Mouse (Mus musculus) forebrain, embryonic 14.5 days (tissue): ENCODE measurements at regions not wholly inside any gene's neighbourhood (a gene's known extent, or its start where the extent isn't known, plus 50 kb on each side); places are given as distances from the start of the nearest gene placed in this dataset.

Experiments used
- ATAC-seq: fragments of 200-750 bp; cut with Nextera tagmentation; 2 replicates; pipeline ENCODE4 v1.8.0; 2017; ENCODE audit warnings: mild to moderate bottlenecking, moderate library complexity
- DNase-seq: peaks from one replicate; pipeline ENCODE4 v3.0.0-alpha.2; 2015; ENCODE audit warnings: low spot score
- H3K27ac ChIP-seq: fragments of 300-500 bp; sonication (generic); 2 replicates; pipeline ENCODE4 v1.5.1; 2014; ENCODE audit warnings: low read depth, mild to moderate bottlenecking, control low read depth, low read length, moderate library complexity
- H3K27me3 ChIP-seq: fragments of 300-500 bp; sonication (generic); replicated peaks from 2 replicates; pipeline ENCODE4 v1.6.1; 2014; ENCODE audit warnings: low read length, control low read depth, mixed read lengths; ENCODE audit not compliant: control insufficient read depth, insufficient read depth
- H3K36me3 ChIP-seq: fragments of 300-500 bp; sonication (generic); 2 replicates; pipeline ENCODE4 v1.6.1; 2014; ENCODE audit warnings: low read length, control low read depth; ENCODE audit not compliant: control insufficient read depth, insufficient read depth
- H3K4me1 ChIP-seq: fragments of 300-500 bp; sonication (generic); 2 replicates; pipeline ENCODE4 v1.6.1; 2014; ENCODE audit warnings: antibody characterized with exemption, low read length, control low read depth; ENCODE audit not compliant: control insufficient read depth, insufficient read depth
- H3K4me2 ChIP-seq: fragments of 300-500 bp; sonication (generic); 2 replicates; pipeline ENCODE4 v1.6.1; 2014; ENCODE audit warnings: mild to moderate bottlenecking, control low read depth, low read length
- H3K4me3 ChIP-seq: fragments of 300-500 bp; sonication (generic); 2 replicates; pipeline ENCODE4 v1.5.1; 2014; ENCODE audit warnings: low read depth, low read length, control low read depth
- H3K9ac ChIP-seq: fragments of 300-500 bp; sonication (generic); 2 replicates; pipeline ENCODE4 v1.6.1; 2014; ENCODE audit warnings: mild to moderate bottlenecking, low read length, control low read depth, moderate library complexity
- H3K9me3 ChIP-seq: fragments of 300-500 bp; sonication (generic); replicated peaks from 2 replicates; pipeline ENCODE4 v1.6.1; 2016; ENCODE audit warnings: low read length, control low read depth, mixed read lengths; ENCODE audit not compliant: control insufficient read depth
- WGBS: fragments of 180-500 bp; shearing (Covaris S2); extraction: QIAGEN DNeasy Blood & Tissue Kit; methylation state at CpG from one replicate; pipeline ENCODE4 v1.1.7; 2014; 5-methylcytosine and 5-hydroxymethylcytosine counted together

- H3K4me2 ChIP-seq, result no peak overlapping the region
- no peak overlapping the region for H3K27ac ChIP-seq
- DNase-seq (no peak), ATAC-seq (no peak)
- no peaks in the 10 kb centered on the region for H3K27me3 ChIP-seq
- no peaks in the 10 kb centered on the region for H3K4me1 ChIP-seq
- no peak overlapping the region for H3K4me3 ChIP-seq
- no peaks in the 10 kb centered on the region for H3K36me3 ChIP-seq
- H3K9ac ChIP-seq, result no peak overlapping the region
- WGBS, result 74% methylated on average over 4 of the region's 4 CpGs
- no peaks in the 10 kb centered on the region for H3K9me3 ChIP-seq
Observed at GRCm38 (mm10) chr17:68218246-68218645, 55.4 kb upstream of the L3mbtl4 start.

DNA sequence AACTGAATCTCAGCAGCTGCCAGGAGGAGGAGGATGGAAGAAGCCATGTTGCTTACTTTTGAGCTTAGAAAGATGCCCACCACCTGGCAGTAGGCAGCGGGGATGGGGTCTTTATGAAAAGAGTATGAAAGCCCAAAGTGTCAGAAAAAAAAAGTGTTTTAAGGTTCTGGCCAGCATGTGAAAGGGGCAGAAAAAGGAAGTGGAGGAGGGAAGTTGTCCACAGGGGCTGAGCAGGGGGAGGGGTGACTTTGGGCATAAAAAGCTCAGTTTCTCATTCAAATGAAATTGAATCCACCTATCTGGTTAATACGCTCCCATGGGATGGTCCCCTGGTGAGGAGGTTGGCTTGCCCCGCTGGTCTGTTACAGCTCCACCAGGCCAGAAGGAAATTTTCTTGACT lies 50.4 kb upstream of the L3mbtl4 start:
- ATAC-seq, result no peak
- no peaks in the 10 kb centered on the region for H3K27me3 ChIP-seq
- no peak overlapping the region for H3K9ac ChIP-seq
- DNase-seq, result no peak
- WGBS, result 89% methylated on average over 3 of the region's 3 CpGs
- H3K4me3 ChIP-seq, result no peak overlapping the region
- H3K9me3 ChIP-seq, result no peaks in the 10 kb centered on the region
- H3K36me3 ChIP-seq, result no peaks in the 10 kb centered on the region
- H3K27ac ChIP-seq, result no peak overlapping the region
- no peak overlapping the region for H3K4me2 ChIP-seq
- no peaks in the 10 kb centered on the region for H3K4me1 ChIP-seq
